Mouse (Mus musculus): ENCODE measurements around the gene Gcc1.

Gcc1 gene

DNA sequence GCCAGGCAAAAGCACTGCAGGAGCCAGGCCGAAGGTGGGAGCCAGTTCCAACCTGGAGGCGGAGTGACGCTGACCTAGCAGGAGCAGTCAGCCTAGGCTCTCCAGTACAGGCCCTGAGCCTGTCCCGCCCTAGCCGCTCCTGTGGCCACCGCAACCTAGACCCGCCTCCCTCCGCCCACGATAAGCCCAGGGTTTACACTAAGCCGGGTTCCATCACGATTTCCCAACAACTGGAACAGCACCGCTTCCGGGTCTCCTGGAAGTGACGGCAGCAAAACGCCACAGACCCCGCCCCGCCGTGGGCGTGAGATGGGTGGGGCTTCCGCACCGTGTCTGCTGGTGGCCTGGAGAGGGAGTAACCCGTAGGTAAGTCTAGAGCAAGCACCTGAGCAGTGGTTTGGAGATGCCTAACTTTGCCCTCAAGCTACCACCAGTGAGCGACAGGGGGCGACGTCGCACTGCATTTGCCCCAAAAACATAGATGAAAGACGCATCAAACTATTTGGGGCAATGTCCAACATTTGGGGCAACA, 6.7 kb downstream of the Gcc1 start:
- peak; percentile 96 to 97 for DNase-seq

DNA sequence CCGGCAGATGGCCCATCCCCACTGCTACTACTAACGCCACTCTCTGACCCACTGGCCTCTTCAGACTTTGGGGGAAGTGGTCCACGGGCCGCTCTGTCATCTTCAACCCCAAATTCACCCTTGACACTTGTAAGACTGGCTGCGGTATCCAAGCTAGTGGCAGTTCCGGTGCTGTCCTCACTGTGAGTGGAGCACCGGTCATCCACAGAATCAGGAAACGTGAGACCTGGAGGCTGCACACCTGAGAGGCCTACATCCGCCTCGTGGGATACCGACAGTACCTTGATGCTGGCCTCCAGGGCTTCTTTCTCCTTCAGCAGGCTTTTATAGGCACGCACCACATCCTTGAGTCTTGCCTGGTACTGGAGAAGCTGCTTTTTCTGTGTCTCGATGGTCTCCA, 7.3 kb downstream of the Gcc1 start:
- DNase-seq = no peak

DNA sequence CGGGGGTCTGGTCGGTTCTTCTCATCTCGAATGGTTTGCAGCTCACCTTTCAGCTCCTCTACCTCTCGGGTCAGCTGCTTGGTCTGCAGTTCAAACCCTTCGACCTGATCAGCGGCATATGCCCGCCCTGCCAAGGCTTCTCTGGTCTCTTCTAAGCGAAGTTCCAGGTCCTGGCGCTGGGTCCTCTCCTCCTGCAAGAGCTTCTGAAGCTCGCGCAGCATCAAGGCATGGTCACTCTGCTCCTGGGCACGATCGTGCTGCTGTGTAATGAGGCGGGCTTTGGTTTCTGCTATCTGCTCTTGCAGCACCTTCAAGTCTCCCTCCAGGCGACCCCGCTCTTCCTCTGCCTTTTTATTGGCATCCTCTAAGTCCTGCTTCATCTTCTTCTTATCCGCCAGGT, 7.8 kb downstream of the Gcc1 start:
- DNase-seq = no peak

DNA sequence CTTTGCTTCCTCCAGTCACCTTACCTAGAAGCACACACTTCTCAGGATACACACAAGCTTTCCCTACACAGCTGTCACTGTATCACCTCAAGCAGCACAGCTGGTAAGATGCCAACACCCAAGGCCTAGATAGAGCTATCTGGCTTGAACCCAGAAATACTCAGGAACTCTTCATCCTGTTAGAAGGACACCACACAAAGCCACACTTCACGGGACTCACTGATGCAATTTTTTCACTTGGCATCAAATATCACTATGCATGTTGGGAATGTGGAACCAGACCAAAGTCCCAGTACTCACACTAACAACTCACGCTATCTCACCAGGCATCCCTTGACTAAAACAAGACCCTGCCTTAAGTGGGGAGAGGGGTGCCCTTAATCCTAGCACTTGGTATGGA, 8.5 kb downstream of the Gcc1 start:
- peak in 1 of 2 experiments; percentile 28 for DNase-seq

DNA sequence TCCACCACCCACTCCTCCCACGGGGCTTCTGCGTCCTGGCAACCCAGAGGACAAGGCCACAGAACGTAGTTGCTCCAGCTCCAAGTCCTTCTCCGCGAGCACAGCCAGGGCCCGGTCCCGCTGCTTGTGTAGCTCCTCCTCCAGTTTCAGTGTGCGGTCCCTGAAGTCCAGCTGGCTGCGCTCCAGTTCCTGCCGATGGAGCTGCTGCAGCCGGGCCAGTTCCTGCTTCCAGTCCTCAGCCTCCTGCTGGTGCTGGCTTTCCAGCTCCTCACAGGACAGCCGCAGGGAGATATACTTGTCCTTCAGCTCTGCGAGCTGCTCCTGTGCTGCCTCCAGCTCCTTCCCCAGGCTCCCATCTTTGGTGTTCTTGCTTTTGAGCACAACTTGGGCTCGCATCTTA, 9.7 kb downstream of the Gcc1 start:
- DNase-seq = peak; percentile 93

DNA sequence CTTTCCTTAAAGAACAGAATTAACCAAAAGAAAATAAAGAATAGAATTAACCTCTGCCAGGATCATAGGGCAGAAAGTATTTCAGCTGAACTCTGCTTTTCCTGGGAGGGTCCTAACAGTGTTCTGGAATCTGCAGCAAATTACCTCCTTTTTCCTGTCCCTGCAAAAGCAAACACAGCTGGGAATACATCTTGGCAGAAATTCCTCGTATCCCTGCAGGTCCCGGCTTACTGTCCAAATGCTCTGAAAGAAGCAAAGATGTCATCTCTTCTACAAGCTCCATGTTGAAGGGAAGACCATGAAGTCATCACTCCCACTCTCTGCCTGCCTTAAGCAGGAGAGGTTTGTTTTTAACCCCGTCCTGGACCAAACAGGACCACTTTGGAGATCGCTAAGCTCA, 11.2 kb downstream of the Gcc1 start:
- no peak for DNase-seq

DNA sequence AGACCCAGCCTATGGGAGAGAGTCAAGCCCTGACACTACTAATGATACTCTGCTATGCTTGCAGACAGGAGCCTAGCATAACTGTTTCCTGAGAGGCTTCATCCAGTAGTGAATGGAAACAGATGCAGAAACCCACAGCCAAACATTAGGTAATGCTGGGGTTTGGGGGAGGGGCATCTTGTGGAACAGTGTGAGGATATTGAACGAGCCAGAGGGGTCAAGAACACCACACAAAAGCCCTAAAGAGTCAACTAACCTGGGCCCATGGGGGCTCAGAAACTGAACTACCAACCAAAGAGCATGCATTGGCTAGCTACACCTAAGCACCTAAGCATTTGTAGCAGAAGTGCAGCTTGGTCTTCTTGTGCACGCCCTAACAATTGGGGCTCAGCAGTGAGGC, 17.0 kb downstream of the Gcc1 start:
- no peak for DNase-seq

DNA sequence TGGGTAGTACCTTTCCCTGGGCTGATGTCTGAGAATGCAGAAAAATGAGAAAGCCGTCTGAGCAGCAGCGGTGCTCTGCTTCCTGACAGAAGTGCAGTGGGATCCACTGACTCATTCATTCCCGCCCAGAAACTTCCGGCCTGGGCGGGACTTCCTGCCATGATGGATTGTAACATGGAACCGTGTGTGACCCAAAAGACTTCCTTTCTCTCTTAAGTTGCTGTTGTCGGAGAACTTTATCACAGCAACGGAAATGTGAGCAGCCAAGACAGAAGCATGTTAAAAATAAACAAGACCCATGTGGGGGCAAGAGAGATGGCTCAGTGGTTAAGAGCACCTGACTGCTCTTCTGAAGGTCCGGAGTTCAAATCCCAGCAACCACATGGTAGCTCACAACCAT, 18.1 kb downstream of the Gcc1 start:
- DNase-seq = peak; percentile 58 to 65

DNA sequence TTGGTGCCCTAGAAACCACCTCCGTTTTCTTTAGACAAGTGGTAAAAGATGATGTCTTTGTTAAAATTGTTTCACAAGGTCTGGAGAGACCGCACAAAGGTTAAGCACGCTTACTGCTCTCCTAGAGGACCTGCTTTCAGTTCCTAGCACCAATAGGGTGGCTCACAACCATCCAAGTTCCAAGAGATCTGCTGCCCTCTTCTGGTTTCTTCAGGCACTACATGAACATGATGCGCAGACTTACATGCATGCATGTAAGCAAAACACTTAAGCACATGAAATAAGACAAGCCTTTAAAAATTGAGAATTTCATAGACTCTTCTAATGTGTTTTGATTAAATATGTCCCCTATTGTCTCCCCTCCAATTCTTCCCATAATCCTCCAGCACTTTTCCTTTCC, 28.4 kb downstream of the Gcc1 start:
- no peak for DNase-seq

DNA sequence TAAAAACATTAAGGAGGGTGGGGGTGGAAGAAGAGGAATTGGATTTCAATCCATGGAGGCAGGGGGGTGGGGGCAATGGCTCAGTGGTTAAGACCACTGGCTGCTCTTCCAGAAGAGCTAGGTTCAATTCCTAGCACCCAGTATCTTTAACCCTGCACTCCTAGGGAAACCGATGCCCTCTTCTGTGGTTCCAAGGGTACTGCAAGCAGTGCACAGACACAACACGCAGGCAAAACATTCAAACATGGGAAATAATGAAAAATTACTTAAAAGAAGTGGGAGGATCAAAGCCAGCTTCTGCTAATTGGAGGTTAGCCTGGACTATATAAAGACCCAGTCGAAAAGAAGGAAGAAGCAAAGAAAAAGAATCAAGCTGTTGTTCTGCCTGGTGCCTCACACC, 29.5 kb downstream of the Gcc1 start:
- no peak for DNase-seq

DNA sequence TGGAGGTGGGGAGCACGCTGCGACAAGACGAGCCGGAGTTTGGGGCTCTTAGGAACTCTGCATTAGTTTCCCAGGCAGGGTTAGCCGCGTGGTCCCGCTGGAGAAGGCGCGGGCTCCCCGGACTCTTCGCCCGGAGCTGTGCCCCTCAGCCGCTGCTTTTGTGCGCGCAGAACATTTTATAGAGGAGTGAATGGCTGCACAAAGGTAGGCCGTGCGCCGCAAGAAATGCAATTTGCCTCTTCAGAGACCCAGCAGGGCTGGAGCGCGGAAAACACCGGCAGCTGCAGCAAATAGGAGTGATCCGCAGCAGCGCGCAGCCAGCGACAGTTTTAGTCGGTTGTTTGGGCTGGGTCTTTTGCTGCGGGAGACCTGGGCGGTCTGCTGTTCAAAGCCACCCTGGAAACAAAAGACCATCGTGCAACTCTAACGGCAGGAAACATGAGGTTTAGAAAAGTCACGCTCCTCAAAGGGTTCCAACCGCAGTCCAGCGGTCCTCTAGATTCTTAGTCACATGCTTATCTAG, 30.4 kb downstream of the Gcc1 start, which contains the start of gene Zfp800:
Gene Zfp800, minus strand, starts transcription at position 325 of the 523 bp plus-strand sequence.
- DNase-seq = no peak

DNA sequence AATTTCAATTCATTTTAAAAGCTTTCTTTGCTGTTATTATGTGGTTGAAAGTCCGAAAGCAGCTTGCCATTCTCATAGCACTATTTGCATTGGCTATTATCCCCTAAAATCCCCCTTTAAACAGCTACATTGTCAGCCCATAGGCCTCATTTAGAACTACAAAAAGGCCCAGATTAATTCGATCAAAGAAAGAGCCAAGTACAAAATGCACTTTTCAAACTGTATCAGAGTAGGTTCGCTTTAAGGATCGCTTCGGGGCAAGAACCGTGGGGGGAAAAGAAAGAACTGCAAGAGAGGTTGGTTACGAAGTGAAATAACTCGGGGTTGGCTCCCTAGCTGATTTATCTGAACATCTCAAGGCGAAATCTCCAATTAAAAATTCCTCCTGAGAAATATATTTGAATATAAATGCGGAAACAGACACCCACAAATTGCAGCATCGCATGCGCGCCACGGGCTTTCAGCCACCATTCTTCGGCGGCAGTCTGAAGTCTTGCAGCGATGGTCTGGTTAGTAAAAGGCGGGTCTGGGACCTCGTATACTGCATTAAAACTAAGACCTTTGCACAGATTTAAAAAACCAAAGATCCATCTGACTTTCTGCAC, 31.2 kb downstream of the Gcc1 start:
- DNase-seq = no peak

DNA sequence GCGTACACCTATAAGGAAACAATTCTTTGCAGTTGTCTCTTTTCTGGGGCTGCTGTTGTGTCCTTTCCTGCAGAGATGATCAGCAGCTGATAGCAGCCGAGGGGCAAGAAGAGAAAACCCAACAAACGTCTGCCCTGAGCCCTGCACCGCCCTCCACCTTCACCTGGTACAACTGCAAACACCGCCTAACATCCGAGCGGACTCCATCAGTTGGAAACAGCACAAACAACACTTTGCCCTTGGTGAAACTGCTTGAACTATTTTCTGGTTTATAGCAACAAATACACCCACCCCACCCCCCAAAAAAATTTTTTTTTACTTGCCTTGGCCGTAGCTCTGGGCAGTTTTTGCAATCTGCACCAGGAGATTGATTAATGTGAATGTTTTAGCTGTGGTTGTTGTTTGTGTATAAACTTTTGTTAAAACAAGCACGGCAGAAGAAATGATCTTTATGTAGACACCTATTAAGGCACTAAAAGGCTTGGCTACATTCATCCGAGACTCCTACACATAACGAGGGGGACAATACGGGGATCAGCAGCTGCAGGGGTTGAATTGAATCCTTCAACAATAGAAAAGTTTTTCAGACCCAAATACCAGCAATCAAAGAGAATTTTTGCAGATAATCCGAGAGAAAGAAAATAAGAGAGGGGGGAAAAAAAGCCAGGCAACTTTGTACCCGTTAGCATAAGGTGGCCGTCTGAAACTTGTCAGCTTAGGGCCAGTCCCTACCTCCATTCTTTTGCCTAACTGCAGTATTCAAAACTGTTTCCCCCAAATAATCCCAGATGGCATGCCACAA, 31.9 kb downstream of the Gcc1 start:
- no peak for DNase-seq

DNA sequence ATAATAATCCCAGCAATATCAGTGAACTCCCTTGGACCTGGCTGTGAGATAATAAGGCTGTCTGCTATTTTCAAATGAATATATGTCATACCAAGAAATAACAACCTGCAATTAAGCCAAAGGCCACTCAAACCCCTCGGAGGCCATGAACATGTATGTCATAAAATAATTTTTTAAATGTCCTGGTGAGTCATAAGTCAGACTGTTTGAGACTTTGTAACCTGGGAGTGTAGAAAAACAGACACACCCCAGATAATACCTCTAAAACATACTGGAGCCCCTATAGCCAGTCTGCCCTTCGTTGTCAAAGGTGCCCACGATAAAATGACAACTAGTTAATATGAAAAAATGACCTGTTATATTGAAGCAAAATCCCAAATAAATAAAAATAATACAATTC, 39.2 kb downstream of the Gcc1 start:
- DNase-seq = no peak

DNA sequence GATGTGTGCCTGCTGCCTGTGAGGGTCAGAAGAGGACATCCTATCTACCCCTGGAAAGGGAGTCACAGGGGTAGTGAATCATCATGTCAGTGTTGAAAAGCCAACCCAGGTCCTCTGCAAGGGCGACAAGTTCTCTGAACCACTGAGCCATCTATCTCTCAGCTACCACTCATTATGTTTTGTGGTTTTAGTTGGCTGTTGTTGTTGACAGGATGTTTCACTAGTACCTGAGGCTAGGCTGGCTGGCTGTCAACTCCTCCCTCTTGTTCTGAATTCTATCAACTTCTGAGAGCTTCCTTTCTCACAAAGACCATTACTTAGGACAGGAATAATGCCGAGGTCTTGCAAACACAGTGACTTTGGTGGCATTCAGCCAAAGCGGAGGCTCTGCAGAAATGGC, 43.0 kb downstream of the Gcc1 start:
- DNase-seq = no peak

DNA sequence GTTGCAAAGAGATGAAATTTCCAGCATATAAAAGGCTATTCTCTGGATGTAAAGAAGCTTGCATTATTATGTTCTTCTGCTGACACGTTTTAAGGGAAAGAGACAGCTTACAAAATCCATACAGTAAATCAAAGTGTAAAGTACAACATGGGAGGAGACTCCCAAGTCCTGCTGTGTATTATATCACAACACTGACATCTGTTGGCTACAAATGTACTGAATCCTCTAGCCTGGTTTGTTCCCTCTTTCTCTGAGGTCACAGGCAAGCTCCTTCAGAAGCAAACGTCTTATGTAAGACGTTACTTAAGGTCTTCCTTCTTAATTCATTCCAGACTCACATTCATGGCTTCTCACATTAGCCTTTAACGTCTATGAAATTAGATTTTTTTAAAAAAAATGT, 46.2 kb downstream of the Gcc1 start:
- no peak for DNase-seq

DNA sequence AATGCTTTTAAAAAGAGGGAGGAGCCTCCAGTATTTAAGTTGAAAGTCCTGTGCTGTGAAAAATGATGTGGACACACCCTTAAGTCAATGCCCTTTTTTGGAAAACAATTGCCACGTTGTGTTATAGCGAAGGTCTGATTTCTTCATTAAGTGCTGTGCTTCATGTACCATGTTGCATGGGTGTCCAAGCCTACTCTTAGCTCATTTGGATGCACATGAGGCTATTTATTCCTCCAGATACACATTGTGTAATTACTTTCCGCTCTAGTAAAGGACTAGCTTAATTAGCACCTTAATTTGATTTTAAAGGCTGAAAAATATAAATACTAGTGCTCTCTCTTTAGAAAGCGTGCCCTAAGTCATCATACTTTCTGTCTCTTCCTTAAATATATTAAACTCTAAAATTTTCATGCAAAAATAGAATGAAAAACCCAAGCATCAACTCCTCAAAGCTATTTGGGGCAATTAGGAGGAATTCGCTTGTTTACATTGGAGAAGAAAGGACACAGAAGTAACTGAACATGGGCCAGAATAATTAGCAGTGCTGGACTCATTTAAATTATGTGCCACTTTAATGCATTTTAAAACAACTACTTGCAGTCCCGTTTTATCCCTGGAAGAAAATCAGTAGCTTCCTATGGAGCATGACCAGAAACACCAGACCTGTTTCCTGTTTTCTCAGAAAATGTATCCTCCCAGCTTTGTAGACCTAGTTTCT, 58.1 kb downstream of the Gcc1 start:
- no peak for DNase-seq

DNA sequence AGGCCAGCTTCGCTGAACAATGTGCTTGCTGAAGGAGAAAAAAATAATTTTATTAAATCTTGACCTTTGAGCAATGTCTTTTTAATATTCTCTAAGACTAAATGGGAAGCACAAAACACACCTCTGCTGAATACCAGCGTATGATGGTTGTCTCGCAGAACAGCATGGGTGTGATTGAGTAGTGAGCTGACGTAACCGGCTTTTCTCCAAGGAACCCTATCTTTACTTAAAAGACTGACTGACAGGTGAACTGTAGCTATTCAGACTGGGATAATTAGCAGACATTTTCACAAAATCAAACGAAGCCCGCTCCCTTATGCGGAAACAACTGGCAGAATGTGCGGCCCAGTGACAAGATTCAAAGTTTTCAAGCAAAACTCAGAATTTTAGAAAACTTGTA, 60.6 kb downstream of the Gcc1 start:
- no peak for DNase-seq

Data from kidney, postnatal 25 days (tissue).